Mouse (Mus musculus) adrenal gland, postnatal 25 days (tissue): ENCODE measurements at regions not wholly inside any gene's neighbourhood (a gene's known extent, or its start where the extent isn't known, plus 50 kb on each side); places are given as distances from the start of the nearest gene placed in this dataset.
A peak's percentile ranks its signal among the peaks of the same experiment; 100 is the strongest.
"Not testable (repeated sequence)": the region's sequence is repeated elsewhere in the genome, so short reads cannot be mapped to it uniquely, and the experiment has no call there.

ENCODE experiments used
- DNase-seq: peaks from one replicate; pipeline ENCODE4 v3.0.0; 2021; ENCODE audit warnings: mixed read lengths

GRCm38 (mm10) chr1:140018756-140019155 lies 160.3 kb upstream of the Cfhr2 start:
- DNase-seq = no peak

- DNase-seq = peak; percentile 7
These were observed 127.5 kb upstream of the Cfhr2 start for GRCm38 (mm10) chr1:139986036-139986435.

- no peak for DNase-seq
These were observed 93.3 kb upstream of the Cfhr2 start for GRCm38 (mm10) chr1:139951821-139952220.

- not testable (repeated sequence) for DNase-seq
These were observed 70.8 kb upstream of the Cfhr2 start for GRCm38 (mm10) chr1:139929321-139929720.
